Mouse (Mus musculus): ENCODE measurements around the gene Morc1. TPM values are rescaled to one million over a fixed set of nuclear protein-coding genes. Genes with fewer than 3 reads are reported as not detected.

Morc1 gene
- polyA plus RNA-seq, 1 experiment: not detected

- H3K79me3 ChIP-seq (ENCODE audit: low read depth): no peaks in the 10 kb centered on the region
- TF ChIP-seq FOSL1 (IDR thresholded peaks at IDR 0.05; ENCODE audit: insufficient read depth, low read length, poor library complexity, severe bottlenecking) (no peak), MYOD1 (IDR thresholded peaks at IDR 0.05; ENCODE audit: control insufficient read depth, insufficient read length, low read depth) (no peak), CTCF (IDR thresholded peaks at IDR 0.05; ENCODE audit: control insufficient read depth, insufficient read depth, insufficient read length) (no peak), MYOG (IDR thresholded peaks at IDR 0.05; ENCODE audit: control insufficient read depth, extremely low read depth, insufficient read length) (no peak), USF1 (IDR thresholded peaks at IDR 0.05; ENCODE audit: low read depth) (no peak), CEBPB (IDR thresholded peaks at IDR 0.05; ENCODE audit: low read depth) (no peak), MAX (IDR thresholded peaks at IDR 0.05) (no peak)
- no peak overlapping the region for H3K4me3 ChIP-seq (ENCODE audit: insufficient read depth, poor library complexity, severe bottlenecking)
Measured at GRCm38 (mm10) chr16:48404009-48404408, 27.0 kb upstream of the Morc1 start.

GRCm38 (mm10) chr16:48405674-48406403 lies 25.2 kb upstream of the Morc1 start:
- H3ac ChIP-seq (ENCODE audit: control insufficient read depth, insufficient read length, low read depth): no peak overlapping the region
- no peak overlapping the region for H3K4me3 ChIP-seq (ENCODE audit: insufficient read depth, poor library complexity, severe bottlenecking)
- H3K27me3 ChIP-seq (ENCODE audit: control insufficient read depth, insufficient read depth, insufficient read length): no peaks in the 10 kb centered on the region
- no peaks in the 10 kb centered on the region for H3K36me3 ChIP-seq (ENCODE audit: control insufficient read depth, insufficient read depth)
- no peaks in the 10 kb centered on the region for H3K79me2 ChIP-seq (ENCODE audit: control insufficient read depth, insufficient read depth)
- H3K79me3 ChIP-seq (ENCODE audit: low read depth): no peaks in the 10 kb centered on the region
- TF ChIP-seq CTCF (IDR thresholded peaks at IDR 0.05; ENCODE audit: control insufficient read depth, insufficient read depth, insufficient read length) (no peak), MYOD1 (IDR thresholded peaks at IDR 0.05; ENCODE audit: control insufficient read depth, insufficient read length, low read depth) (no peak), USF1 (IDR thresholded peaks at IDR 0.05; ENCODE audit: low read depth) (no peak), MYOG (IDR thresholded peaks at IDR 0.05; ENCODE audit: control insufficient read depth, extremely low read depth, insufficient read length) (no peak), CEBPB (IDR thresholded peaks at IDR 0.05; ENCODE audit: low read depth) (no peak), FOSL1 (IDR thresholded peaks at IDR 0.05; ENCODE audit: insufficient read depth, low read length, poor library complexity, severe bottlenecking) (no peak), MAX (IDR thresholded peaks at IDR 0.05) (no peak)

More at GRCm38 (mm10) chr16:48404009-48404408, 27.0 kb upstream of the Morc1 start:
- Histone ChIP-seq H3K79me2 (ENCODE audit: control insufficient read depth, insufficient read depth) (no peaks in the 10 kb centered on the region), H3K36me3 (ENCODE audit: control insufficient read depth, insufficient read depth) (no peaks in the 10 kb centered on the region), H3K27me3 (ENCODE audit: control insufficient read depth, insufficient read depth, insufficient read length) (no peaks in the 10 kb centered on the region), H3ac (ENCODE audit: control insufficient read depth, insufficient read length, low read depth) (no peak overlapping the region)

- no peaks in the 10 kb centered on the region for H3K79me2 ChIP-seq (ENCODE audit: control insufficient read depth, insufficient read depth)
- H3K4me3 ChIP-seq (ENCODE audit: insufficient read depth, poor library complexity, severe bottlenecking): no peak overlapping the region
- no peak overlapping the region for H3ac ChIP-seq (ENCODE audit: control insufficient read depth, insufficient read length, low read depth)
- H3K36me3 ChIP-seq (ENCODE audit: control insufficient read depth, insufficient read depth): no peaks in the 10 kb centered on the region
- no peak for TF ChIP-seq MYOG (IDR thresholded peaks at IDR 0.05; ENCODE audit: control insufficient read depth, extremely low read depth, insufficient read length)
- no peak for TF ChIP-seq USF1 (IDR thresholded peaks at IDR 0.05; ENCODE audit: low read depth)
- TF ChIP-seq CEBPB (IDR thresholded peaks at IDR 0.05; ENCODE audit: low read depth): no peak
- no peak for TF ChIP-seq FOSL1 (IDR thresholded peaks at IDR 0.05; ENCODE audit: insufficient read depth, low read length, poor library complexity, severe bottlenecking)
- TF ChIP-seq MAX (IDR thresholded peaks at IDR 0.05): no peak
- TF ChIP-seq CTCF (IDR thresholded peaks at IDR 0.05; ENCODE audit: control insufficient read depth, insufficient read depth, insufficient read length): no peak
- TF ChIP-seq MYOD1 (IDR thresholded peaks at IDR 0.05; ENCODE audit: control insufficient read depth, insufficient read length, low read depth): no peak
- no peaks in the 10 kb centered on the region for H3K79me3 ChIP-seq (ENCODE audit: low read depth)
- H3K27me3 ChIP-seq (ENCODE audit: control insufficient read depth, insufficient read depth, insufficient read length): no peaks in the 10 kb centered on the region
Measured at GRCm38 (mm10) chr16:48409580-48409979, 21.5 kb upstream of the Morc1 start.

GRCm38 (mm10) chr16:48410125-48410524 lies 20.9 kb upstream of the Morc1 start:
- no peak overlapping the region for H3ac ChIP-seq (ENCODE audit: control insufficient read depth, insufficient read length, low read depth)
- H3K4me3 ChIP-seq (ENCODE audit: insufficient read depth, poor library complexity, severe bottlenecking): no peak overlapping the region
- no peak for TF ChIP-seq CEBPB (IDR thresholded peaks at IDR 0.05; ENCODE audit: low read depth)
- no peak for TF ChIP-seq USF1 (IDR thresholded peaks at IDR 0.05; ENCODE audit: low read depth)
- TF ChIP-seq MAX (IDR thresholded peaks at IDR 0.05): no peak
- no peak for TF ChIP-seq CTCF (IDR thresholded peaks at IDR 0.05; ENCODE audit: control insufficient read depth, insufficient read depth, insufficient read length)
- TF ChIP-seq MYOD1 (IDR thresholded peaks at IDR 0.05; ENCODE audit: control insufficient read depth, insufficient read length, low read depth): no peak
- no peak for TF ChIP-seq MYOG (IDR thresholded peaks at IDR 0.05; ENCODE audit: control insufficient read depth, extremely low read depth, insufficient read length)
- TF ChIP-seq FOSL1 (IDR thresholded peaks at IDR 0.05; ENCODE audit: insufficient read depth, low read length, poor library complexity, severe bottlenecking): no peak
- no peaks in the 10 kb centered on the region for H3K79me3 ChIP-seq (ENCODE audit: low read depth)
- H3K27me3 ChIP-seq (ENCODE audit: control insufficient read depth, insufficient read depth, insufficient read length): no peaks in the 10 kb centered on the region
- H3K79me2 ChIP-seq (ENCODE audit: control insufficient read depth, insufficient read depth): no peaks in the 10 kb centered on the region
- H3K36me3 ChIP-seq (ENCODE audit: control insufficient read depth, insufficient read depth): no peaks in the 10 kb centered on the region

- Histone ChIP-seq H3K79me2 (ENCODE audit: control insufficient read depth, insufficient read depth) (no peaks in the 10 kb centered on the region), H3K4me3 (ENCODE audit: insufficient read depth, poor library complexity, severe bottlenecking) (no peak within 1 kb of the TSS), H3K79me3 (ENCODE audit: low read depth) (no peaks in the 10 kb centered on the region), H3K27me3 (ENCODE audit: control insufficient read depth, insufficient read depth, insufficient read length) (no peaks in the 10 kb centered on the region), H3K36me3 (ENCODE audit: control insufficient read depth, insufficient read depth) (no peaks in the 10 kb centered on the region), H3ac (ENCODE audit: control insufficient read depth, insufficient read length, low read depth) (no peak within 1 kb of the TSS)
- TF ChIP-seq FOSL1 (IDR thresholded peaks at IDR 0.05; ENCODE audit: insufficient read depth, low read length, poor library complexity, severe bottlenecking) (no peak), USF1 (IDR thresholded peaks at IDR 0.05; ENCODE audit: low read depth) (no peak), MAX (IDR thresholded peaks at IDR 0.05) (no peak), CEBPB (IDR thresholded peaks at IDR 0.05; ENCODE audit: low read depth) (no peak), MYOG (IDR thresholded peaks at IDR 0.05; ENCODE audit: control insufficient read depth, extremely low read depth, insufficient read length) (no peak), MYOD1 (IDR thresholded peaks at IDR 0.05; ENCODE audit: control insufficient read depth, insufficient read length, low read depth) (no peak), CTCF (IDR thresholded peaks at IDR 0.05; ENCODE audit: control insufficient read depth, insufficient read depth, insufficient read length) (no peak)
Measured at GRCm38 (mm10) chr16:48412246-48412645, 18.8 kb upstream of the Morc1 start, which contains the start of gene Gm5485. Gene Gm5485 (minus strand): TSS chr16:48412416.

All from C2C12 (cell line).